Mouse (Mus musculus): ENCODE results near the gene Sfxn1. TPM values are rescaled to one million over a fixed set of nuclear protein-coding genes. Genes with fewer than 3 reads are reported as not detected.

Sfxn1 gene
- polyA plus RNA-seq, 1 experiment from 2014 or later, result 102 TPM

DNA sequence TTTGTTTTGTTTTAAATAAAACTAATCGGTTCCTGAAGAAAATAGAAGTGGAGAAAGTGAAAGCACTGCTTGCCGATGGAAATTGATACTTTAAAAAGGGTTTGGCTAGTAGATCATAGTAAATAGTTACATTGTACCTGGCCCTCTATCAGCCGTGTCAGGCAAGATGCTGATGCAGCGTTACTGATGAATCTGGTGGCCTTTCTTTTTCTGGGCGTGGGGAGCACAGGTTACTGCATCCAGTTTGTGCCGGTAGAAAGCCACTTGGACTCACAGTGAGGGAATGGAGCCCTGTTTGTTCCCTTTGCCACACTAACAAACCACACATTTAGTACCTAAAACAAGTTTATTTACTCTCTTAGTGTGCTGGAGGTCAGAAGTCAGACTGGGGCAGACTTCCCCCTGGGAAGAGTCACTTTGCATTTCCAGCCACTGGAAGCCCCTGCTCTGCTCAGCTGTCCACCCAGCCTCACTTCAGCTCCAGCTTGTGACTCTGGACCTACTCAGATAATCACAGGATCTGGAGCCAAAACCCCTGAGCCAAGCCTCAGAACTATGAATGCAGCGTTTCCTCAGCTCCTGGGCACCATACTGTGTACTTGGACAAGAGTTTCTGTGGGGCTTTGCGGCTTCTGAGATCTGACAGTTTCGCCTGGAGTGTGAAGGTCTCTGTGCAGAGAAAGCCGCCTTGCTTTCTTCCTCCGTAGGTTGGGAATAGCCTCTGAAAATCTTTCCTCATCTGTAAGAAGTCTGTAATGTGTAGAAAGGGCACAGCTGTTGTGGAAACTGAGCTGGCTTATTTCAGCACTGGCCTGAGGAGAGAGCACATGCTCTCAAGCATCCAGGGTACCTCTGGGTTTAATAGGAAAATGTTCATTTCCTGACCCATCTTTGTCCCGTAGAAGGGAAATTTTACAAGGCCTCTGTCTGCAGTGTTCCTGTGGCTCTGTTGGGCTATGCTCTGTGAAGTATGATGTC, 8.4 kb downstream of the Sfxn1 start:
- Histone ChIP-seq H3K4me1 (peaks cover 7% of the 10 kb centered on the region; the same call in 1 of the 2 replicates), H3K4me2 (no peak overlapping the region), H3K36me3 (replicated peaks) (no peaks in the 10 kb centered on the region), H3K27ac (no peak overlapping the region), H3K9me3 (no peaks in the 10 kb centered on the region), H3K9ac (no peak overlapping the region), H3K27me3 (replicated peaks) (no peaks in the 10 kb centered on the region), H3K4me3 (no peak overlapping the region)
- no peak for ATAC-seq (replicated peaks)
- WGBS, result 79% methylated on average over 12 of the region's 12 CpGs

DNA sequence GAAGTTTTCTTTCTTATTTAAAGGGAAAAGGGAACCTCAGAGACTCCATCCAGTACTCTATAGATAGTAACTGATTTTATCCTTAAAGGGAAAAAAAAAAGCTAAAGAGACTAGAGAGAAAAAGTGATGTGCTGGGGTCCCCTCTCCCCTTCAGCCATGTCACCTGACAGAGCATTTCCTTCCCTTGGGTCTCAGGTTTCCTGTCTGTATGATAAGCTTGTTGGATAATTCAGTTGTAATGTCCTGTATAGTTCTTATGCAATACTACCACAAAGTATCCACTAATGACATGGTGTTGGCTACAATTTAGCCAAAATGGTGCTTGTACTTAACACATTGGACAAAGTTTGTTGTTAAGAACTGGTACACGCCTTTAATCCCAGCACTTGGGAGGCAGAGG, 9.1 kb downstream of the Sfxn1 start:
- 89% methylated on average over 1 of the region's 1 CpGs for WGBS
- no peak for ATAC-seq (replicated peaks)

DNA sequence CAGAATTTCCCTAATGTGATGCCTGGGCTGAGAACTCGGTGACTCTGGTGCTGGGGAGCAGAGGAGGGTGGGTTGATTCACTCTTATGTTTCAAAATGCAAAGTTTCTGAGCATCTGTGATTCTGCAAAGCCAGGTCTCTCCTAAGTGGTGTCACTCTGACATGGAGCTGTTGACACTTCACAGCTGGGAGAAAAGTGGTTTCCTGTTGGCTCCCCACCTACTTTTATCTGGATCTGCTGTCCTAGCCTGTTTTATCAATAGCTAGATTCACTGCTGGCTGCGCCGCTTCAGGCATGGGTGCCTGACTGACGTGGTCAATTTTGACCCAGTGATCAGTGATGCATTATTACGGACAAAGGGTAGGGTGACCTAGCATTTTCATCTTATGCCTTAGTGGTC, 11.3 kb downstream of the Sfxn1 start:
- Histone ChIP-seq H3K9me3 (no peaks in the 10 kb centered on the region), H3K36me3 (replicated peaks) (peaks cover 10% of the 10 kb centered on the region), H3K27me3 (replicated peaks) (no peaks in the 10 kb centered on the region), H3K4me2 (no peak overlapping the region), H3K4me3 (no peak overlapping the region), H3K9ac (no peak overlapping the region), H3K4me1 (peaks cover 7% of the 10 kb centered on the region; the same call in 1 of the 2 replicates), H3K27ac (no peak overlapping the region)
- ATAC-seq (replicated peaks), result no peak
- 71% methylated on average over 5 of the region's 5 CpGs for WGBS

More for the DNA sequence above, 9.1 kb downstream of the Sfxn1 start:
- H3K9me3 ChIP-seq, result no peaks in the 10 kb centered on the region
- H3K4me1 ChIP-seq, result peaks cover 7% of the 10 kb centered on the region; the same call in 1 of the 2 replicates
- no peaks in the 10 kb centered on the region for H3K36me3 ChIP-seq (replicated peaks)
- no peak overlapping the region for H3K4me3 ChIP-seq
- H3K27ac ChIP-seq, result no peak overlapping the region
- H3K9ac ChIP-seq, result no peak overlapping the region
- no peak overlapping the region for H3K4me2 ChIP-seq
- H3K27me3 ChIP-seq (replicated peaks), result no peaks in the 10 kb centered on the region

GRCm38 (mm10) chr13:54084178-54084577, 12.5 kb downstream of the Sfxn1 start:
- peaks cover 22% of the 10 kb centered on the region for H3K36me3 ChIP-seq (replicated peaks)
- no peaks in the 10 kb centered on the region for H3K9me3 ChIP-seq
- WGBS, result 48% methylated on average over 4 of the region's 4 CpGs
- no peaks in the 10 kb centered on the region for H3K27me3 ChIP-seq (replicated peaks)
- H3K9ac ChIP-seq, result no peak overlapping the region
- no peak for ATAC-seq (replicated peaks)
- peaks cover 4% of the 10 kb centered on the region; the same call in 1 of the 2 replicates for H3K4me1 ChIP-seq
- H3K4me2 ChIP-seq, result no peak overlapping the region
- H3K27ac ChIP-seq, result no peak overlapping the region
- no peak overlapping the region for H3K4me3 ChIP-seq

GRCm38 (mm10) chr13:54084826-54085225, 13.2 kb downstream of the Sfxn1 start:
- no peak for ATAC-seq (replicated peaks)

DNA sequence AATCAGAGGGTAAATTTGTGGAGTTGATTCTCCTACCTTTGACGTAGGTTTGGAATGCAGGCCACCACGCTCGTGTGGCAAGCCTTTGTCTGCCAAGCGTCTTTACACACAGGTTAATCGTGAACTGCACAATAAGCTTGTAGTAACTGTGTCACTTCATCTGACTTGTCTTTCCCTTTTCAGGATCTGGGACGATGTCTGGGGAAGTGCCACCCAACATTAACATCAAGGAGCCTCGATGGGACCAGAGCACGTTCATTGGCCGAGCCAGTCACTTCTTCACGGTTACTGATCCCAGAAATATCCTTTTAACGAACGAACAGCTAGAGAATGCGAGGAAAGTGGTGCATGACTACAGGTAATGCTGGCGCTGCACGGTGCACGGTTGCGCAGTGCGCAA, 13.6 kb downstream of the Sfxn1 start:
- H3K27me3 ChIP-seq (replicated peaks), result no peaks in the 10 kb centered on the region
- WGBS, result 91% methylated on average over 18 of the region's 18 CpGs
- no peak overlapping the region for H3K27ac ChIP-seq
- H3K4me1 ChIP-seq, result peaks cover 4% of the 10 kb centered on the region; the same call in 1 of the 2 replicates
- no peak overlapping the region for H3K4me3 ChIP-seq
- H3K9me3 ChIP-seq, result no peaks in the 10 kb centered on the region
- H3K4me2 ChIP-seq, result no peak overlapping the region
- peaks cover 29% of the 10 kb centered on the region for H3K36me3 ChIP-seq (replicated peaks)
- ATAC-seq (replicated peaks), result no peak
- H3K9ac ChIP-seq, result no peak overlapping the region

More at GRCm38 (mm10) chr13:54084826-54085225, 13.2 kb downstream of the Sfxn1 start:
- Histone ChIP-seq H3K4me2 (no peak overlapping the region), H3K27me3 (replicated peaks) (no peaks in the 10 kb centered on the region), H3K9me3 (no peaks in the 10 kb centered on the region), H3K9ac (no peak overlapping the region), H3K4me3 (no peak overlapping the region), H3K27ac (no peak overlapping the region), H3K4me1 (peaks cover 4% of the 10 kb centered on the region; the same call in 1 of the 2 replicates), H3K36me3 (replicated peaks) (peaks cover 29% of the 10 kb centered on the region)
- WGBS, result 92% methylated on average over 5 of the region's 5 CpGs

GRCm38 (mm10) chr13:54091719-54092118, 20.1 kb downstream of the Sfxn1 start:
- WGBS, result 84% methylated on average over 6 of the region's 6 CpGs
- H3K4me1 ChIP-seq, result no peaks in the 10 kb centered on the region
- no peak overlapping the region for H3K27ac ChIP-seq
- H3K36me3 ChIP-seq (replicated peaks), result peaks cover 35% of the 10 kb centered on the region
- H3K9me3 ChIP-seq, result no peaks in the 10 kb centered on the region
- no peak overlapping the region for H3K9ac ChIP-seq
- ATAC-seq (replicated peaks), result no peak
- H3K4me3 ChIP-seq, result no peak overlapping the region
- no peaks in the 10 kb centered on the region for H3K27me3 ChIP-seq (replicated peaks)
- H3K4me2 ChIP-seq, result no peak overlapping the region

DNA sequence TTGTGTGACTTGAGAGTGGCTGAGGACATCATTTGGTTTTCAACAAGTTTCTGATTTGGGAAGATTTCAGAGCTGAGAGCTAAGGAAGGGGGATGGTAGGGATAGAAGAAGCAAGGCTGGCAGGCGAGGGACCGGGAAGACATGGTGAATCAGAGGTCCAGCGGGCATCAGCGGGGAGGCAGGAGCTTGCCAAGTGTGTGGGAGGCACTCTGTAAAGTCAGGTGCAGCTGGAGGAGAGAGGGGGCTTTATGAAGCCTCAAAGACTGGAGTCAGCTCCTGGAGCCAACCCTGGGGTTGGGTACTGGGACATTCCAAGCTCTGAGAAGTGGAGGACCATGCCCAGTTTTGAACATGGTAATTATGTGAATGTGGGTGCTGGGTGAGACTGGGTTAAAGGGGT, 22.7 kb downstream of the Sfxn1 start:
- H3K27ac ChIP-seq, result no peak overlapping the region
- peaks cover 22% of the 10 kb centered on the region for H3K36me3 ChIP-seq (replicated peaks)

DNA sequence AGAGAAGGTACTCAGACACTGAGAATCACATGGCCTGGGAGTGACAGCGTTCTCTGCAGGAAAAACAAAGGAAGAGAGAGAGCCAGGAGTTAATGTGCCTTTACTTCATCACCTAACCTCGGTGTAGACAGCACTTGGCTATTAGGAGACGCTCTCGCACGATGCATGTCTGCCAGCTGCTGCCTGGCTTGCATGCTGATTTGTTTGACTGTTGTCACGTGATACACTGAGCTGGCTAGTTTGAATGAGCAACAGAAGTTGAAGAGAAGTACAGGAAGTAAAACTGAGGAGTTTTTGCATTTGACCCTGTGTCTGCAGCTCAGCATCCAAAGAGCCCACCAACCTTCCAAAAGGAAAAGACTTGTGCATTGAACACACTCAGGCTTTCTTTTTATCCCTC, 23.3 kb downstream of the Sfxn1 start:
- H3K9me3 ChIP-seq, result no peaks in the 10 kb centered on the region
- ATAC-seq (replicated peaks), result no peak
- 78% methylated on average over 6 of the region's 6 CpGs for WGBS

More for the DNA sequence above, 22.7 kb downstream of the Sfxn1 start:
- no peaks in the 10 kb centered on the region for H3K27me3 ChIP-seq (replicated peaks)
- 87% methylated on average over 4 of the region's 4 CpGs for WGBS
- H3K9ac ChIP-seq, result no peak overlapping the region
- H3K4me2 ChIP-seq, result no peak overlapping the region
- H3K4me3 ChIP-seq, result no peak overlapping the region
- ATAC-seq (replicated peaks), result no peak
- no peaks in the 10 kb centered on the region for H3K9me3 ChIP-seq
- H3K4me1 ChIP-seq, result no peaks in the 10 kb centered on the region

GRCm38 (mm10) chr13:54095721-54096120, 24.1 kb downstream of the Sfxn1 start:
- H3K27me3 ChIP-seq (replicated peaks), result no peaks in the 10 kb centered on the region
- H3K4me3 ChIP-seq, result no peak overlapping the region
- peaks cover 17% of the 10 kb centered on the region for H3K36me3 ChIP-seq (replicated peaks)
- no peak overlapping the region for H3K27ac ChIP-seq
- no peak overlapping the region for H3K4me2 ChIP-seq
- no peak overlapping the region for H3K9ac ChIP-seq
- no peak for ATAC-seq (replicated peaks)
- 90% methylated on average over 8 of the region's 8 CpGs for WGBS
- H3K9me3 ChIP-seq, result no peaks in the 10 kb centered on the region
- H3K4me1 ChIP-seq, result peaks cover 8% of the 10 kb centered on the region; the same call in 1 of the 2 replicates

More for the DNA sequence above, 23.3 kb downstream of the Sfxn1 start:
- no peaks in the 10 kb centered on the region for H3K27me3 ChIP-seq (replicated peaks)
- peaks cover 5% of the 10 kb centered on the region; the same call in 1 of the 2 replicates for H3K4me1 ChIP-seq
- no peak overlapping the region for H3K4me2 ChIP-seq
- H3K9ac ChIP-seq, result no peak overlapping the region
- no peak overlapping the region for H3K4me3 ChIP-seq
- peaks cover 17% of the 10 kb centered on the region for H3K36me3 ChIP-seq (replicated peaks)
- H3K27ac ChIP-seq, result no peak overlapping the region

- WGBS, result 97% methylated on average over 4 of the region's 4 CpGs
- H3K4me1 ChIP-seq, result peaks cover 8% of the 10 kb centered on the region; the same call in 1 of the 2 replicates
- H3K4me3 ChIP-seq, result no peak overlapping the region
- H3K4me2 ChIP-seq, result no peak overlapping the region
- no peaks in the 10 kb centered on the region for H3K9me3 ChIP-seq
- H3K9ac ChIP-seq, result no peak overlapping the region
- H3K36me3 ChIP-seq (replicated peaks), result peaks cover 11% of the 10 kb centered on the region
- no peak for ATAC-seq (replicated peaks)
- H3K27ac ChIP-seq, result no peak overlapping the region
- no peaks in the 10 kb centered on the region for H3K27me3 ChIP-seq (replicated peaks)
These were observed 25.6 kb downstream of the Sfxn1 start for GRCm38 (mm10) chr13:54097227-54097626.

DNA sequence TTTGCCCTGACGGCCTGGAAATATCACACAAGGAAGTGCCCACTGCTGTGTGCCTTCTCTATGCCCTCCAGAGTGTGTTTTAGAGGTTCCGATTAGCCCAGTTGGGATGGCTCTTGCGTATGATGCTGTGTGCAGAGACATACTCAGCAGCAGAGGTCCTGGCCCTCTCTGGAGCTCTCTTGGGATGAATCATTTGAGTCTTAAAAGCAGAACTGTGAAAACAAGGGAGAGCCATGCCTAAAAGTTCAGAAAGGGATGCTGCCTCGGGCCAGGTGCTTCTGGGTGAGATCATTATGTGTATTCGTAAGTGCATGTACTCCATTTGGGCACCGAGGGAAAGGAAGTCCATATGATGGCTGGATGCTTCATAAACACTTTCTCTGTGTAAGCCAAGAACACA, 26.1 kb downstream of the Sfxn1 start:
- peaks cover 8% of the 10 kb centered on the region; the same call in 1 of the 2 replicates for H3K4me1 ChIP-seq
- H3K36me3 ChIP-seq (replicated peaks), result peaks cover 11% of the 10 kb centered on the region
- ATAC-seq (replicated peaks), result no peak
- no peak overlapping the region for H3K27ac ChIP-seq
- 93% methylated on average over 6 of the region's 6 CpGs for WGBS
- H3K27me3 ChIP-seq (replicated peaks), result no peaks in the 10 kb centered on the region
- H3K4me2 ChIP-seq, result no peak overlapping the region
- H3K9me3 ChIP-seq, result no peaks in the 10 kb centered on the region
- no peak overlapping the region for H3K9ac ChIP-seq
- no peak overlapping the region for H3K4me3 ChIP-seq

Data from midbrain, embryonic 15.5 days (tissue).